Mouse (Mus musculus) CH12.LX (cell line): ENCODE results near the gene Megf11. TPM values are rescaled to one million over a fixed set of nuclear protein-coding genes. Genes with fewer than 3 reads are reported as not detected.

Source experiments
- DNase-seq: peaks from one replicate; pipeline ENCODE4 v3.0.0-alpha.2; 2013; ENCODE audit errors: extremely low read depth
- H3K27ac ChIP-seq: 2 replicates; pipeline ENCODE4 v1.5.1; 2012; ENCODE audit warnings: low read depth, mild to moderate bottlenecking, control low read depth, moderate library complexity; ENCODE audit not compliant: insufficient read depth
- H3K27me3 ChIP-seq: replicated peaks from 2 replicates; pipeline ENCODE3; 2012; ENCODE audit warnings: inconsistent platforms
- H3K36me3 ChIP-seq, 2 experiments: replicated peaks in 1 of 2; 2 replicates each; pipeline versions ENCODE3 to v1.6.1; 2012; ENCODE audit warnings: inconsistent platforms in 1 of 2, low read length in 1 of 2, mild to moderate bottlenecking in 1 of 2, mixed read lengths in 1 of 2, moderate library complexity in 1 of 2; ENCODE audit not compliant: control insufficient read depth in 1 of 2, insufficient read depth in 1 of 2
- H3K4me1 ChIP-seq, 2 experiments: 2 replicates each; pipeline ENCODE4 v1.6.1; 2012; ENCODE audit warnings: inconsistent platforms in 1 of 2, moderate library complexity in 1 of 2; ENCODE audit not compliant: insufficient read depth in 2 of 2, control insufficient read depth in 1 of 2
- H3K4me2 ChIP-seq: 2 replicates; pipeline ENCODE4 v1.6.1; 2012; ENCODE audit warnings: low read depth, mild to moderate bottlenecking, control low read depth; ENCODE audit not compliant: poor library complexity, insufficient read depth, severe bottlenecking
- H3K4me3 ChIP-seq, 3 experiments: fragments of 150-350 bp in 1 of 3; sonication (generic) in 1 of 3; replicated peaks in 1 of 3; 2 replicates each; pipeline versions ENCODE3 to v1.5.1; 2011 to 2012; ENCODE audit warnings: low read depth in 2 of 3, low read length in 2 of 3, mild to moderate bottlenecking in 2 of 3, moderate library complexity in 2 of 3, control low read depth in 1 of 3, improper control_type of control experiment in 1 of 3, inconsistent platforms in 1 of 3, mixed read lengths in 1 of 3; ENCODE audit not compliant: poor library complexity in 1 of 3
- H3K79me2 ChIP-seq: replicated peaks from 2 replicates; pipeline ENCODE4 v1.6.1; 2012; ENCODE audit warnings: mild to moderate bottlenecking, moderate library complexity; ENCODE audit not compliant: control insufficient read depth, poor library complexity, insufficient read depth, severe bottlenecking; ENCODE audit errors: extremely low read depth
- H3K9ac ChIP-seq: 2 replicates; pipeline ENCODE4 v1.6.1; 2012; ENCODE audit warnings: low read depth, mild to moderate bottlenecking, control low read depth, moderate library complexity; ENCODE audit not compliant: insufficient read depth
- H3K9me3 ChIP-seq: replicated peaks from 2 replicates; pipeline ENCODE3; 2012; ENCODE audit warnings: low read length, inconsistent platforms, mixed read lengths
- BHLHE40 ChIP-seq: IDR thresholded peaks from 2 replicates; pipeline ENCODE4 v1.6.1; 2011; ENCODE audit warnings: mild to moderate bottlenecking, low read depth, low read length, improper control_type of control experiment
- CHD2 ChIP-seq: IDR thresholded peaks from 2 replicates; pipeline ENCODE4 v1.6.1; 2011; ENCODE audit warnings: low read length, improper control_type of control experiment
- CTCF ChIP-seq, 2 experiments: IDR thresholded peaks in 1 of 2; conservative IDR thresholded peaks in 1 of 2; 2 replicates each; pipeline ENCODE4 v1.5.1; 2011 to 2012; ENCODE audit warnings: low read depth in 2 of 2, low read length in 2 of 2, improper control_type of control experiment in 1 of 2, inconsistent platforms in 1 of 2, mild to moderate bottlenecking in 1 of 2, moderate library complexity in 1 of 2
- E2F4 ChIP-seq: IDR thresholded peaks from 2 replicates; pipeline ENCODE4 v1.6.1; 2011; ENCODE audit warnings: low read depth, low read length, improper control_type of control experiment; ENCODE audit not compliant: insufficient replicate concordance
- EP300 ChIP-seq: IDR thresholded peaks from 2 replicates; pipeline ENCODE4 v1.6.1; 2011; ENCODE audit warnings: low read length, improper control_type of control experiment
- IRF4 ChIP-seq: IDR thresholded peaks from 2 replicates; pipeline ENCODE4 v1.6.1; 2014; ENCODE audit warnings: low read depth, mild to moderate bottlenecking, inconsistent platforms, low read length, improper control_type of control experiment
- JUND ChIP-seq: conservative IDR thresholded peaks from 2 replicates; pipeline ENCODE4 v1.6.1; 2011; ENCODE audit warnings: low read depth, low read length, improper control_type of control experiment
- MAFK ChIP-seq: IDR thresholded peaks from 2 replicates; pipeline ENCODE4 v1.6.1; 2011; ENCODE audit warnings: low read length, improper control_type of control experiment; ENCODE audit not compliant: insufficient replicate concordance
- MAX ChIP-seq: IDR thresholded peaks from 2 replicates; pipeline ENCODE4 v1.6.1; 2011; ENCODE audit warnings: low read length, improper control_type of control experiment
- MAZ ChIP-seq: IDR thresholded peaks from 2 replicates; pipeline ENCODE4 v1.6.1; 2012; ENCODE audit warnings: low read depth, mild to moderate bottlenecking, inconsistent platforms, low read length, improper control_type of control experiment, moderate library complexity
- MEF2A ChIP-seq: IDR thresholded peaks from 2 replicates; pipeline ENCODE4 v1.6.1; 2014; ENCODE audit warnings: low read depth, mild to moderate bottlenecking, inconsistent platforms, low read length, improper control_type of control experiment, borderline replicate concordance
- MYC ChIP-seq: IDR thresholded peaks from 2 replicates; pipeline ENCODE4 v1.6.1; 2011; ENCODE audit warnings: low read depth, mild to moderate bottlenecking, improper control_type of control experiment, low read length
- NELFE ChIP-seq: IDR thresholded peaks from 2 replicates; pipeline ENCODE4 v1.6.1; 2011; ENCODE audit warnings: low read depth, low read length, improper control_type of control experiment
- NRF1 ChIP-seq: IDR thresholded peaks from 2 replicates; pipeline ENCODE4 v1.6.1; 2014; ENCODE audit warnings: low read depth, mild to moderate bottlenecking, inconsistent platforms, low read length, improper control_type of control experiment, moderate library complexity
- POLR2A ChIP-seq: IDR thresholded peaks from 2 replicates; pipeline ENCODE4 v1.6.1; 2011; ENCODE audit warnings: low read depth, mild to moderate bottlenecking, improper control_type of control experiment, low read length
- POLR2AphosphoS2 ChIP-seq: IDR thresholded peaks from 2 replicates; pipeline ENCODE4 v1.6.1; 2011; ENCODE audit warnings: low read depth, low read length, improper control_type of control experiment
- SIN3A ChIP-seq: IDR thresholded peaks from 2 replicates; pipeline ENCODE4 v1.6.1; 2012; ENCODE audit warnings: low read length, improper control_type of control experiment, inconsistent platforms
- SMC3 ChIP-seq: IDR thresholded peaks from 2 replicates; pipeline ENCODE4 v1.6.1; 2011; ENCODE audit warnings: low read depth, low read length, improper control_type of control experiment
- UBTF ChIP-seq: IDR thresholded peaks from 2 replicates; pipeline ENCODE4 v1.6.1; 2012; ENCODE audit warnings: low read depth, mild to moderate bottlenecking, inconsistent platforms, low read length, improper control_type of control experiment, moderate library complexity
- USF2 ChIP-seq: conservative IDR thresholded peaks from 2 replicates; pipeline ENCODE4 v1.6.1; 2011; ENCODE audit warnings: low read depth, low read length, improper control_type of control experiment
- ZC3H11A ChIP-seq: IDR thresholded peaks from 2 replicates; pipeline ENCODE4 v1.6.1; 2012; ENCODE audit warnings: low read depth, mild to moderate bottlenecking, inconsistent platforms, low read length, improper control_type of control experiment
- ZKSCAN1 ChIP-seq: IDR thresholded peaks from 2 replicates; pipeline ENCODE4 v1.6.1; 2012; ENCODE audit warnings: low read depth, inconsistent platforms, low read length, improper control_type of control experiment, borderline replicate concordance
- ZNF384 ChIP-seq: IDR thresholded peaks from 2 replicates; pipeline ENCODE4 v1.6.1; 2012; ENCODE audit warnings: low read depth, low read length, improper control_type of control experiment, inconsistent platforms
- dilution Hi-C: fragments of 300-500 bp; cut with MboI; formaldehyde crosslinking; loops from 2 replicates; pipeline ENCODE4 v1.14.3; 2020; ENCODE audit warnings: low sequenced_read_pairs; ENCODE audit not compliant: extremely low pct_unique_long_range_greater_than_20kb, extremely low pct_ligation_motif_present
- in situ Hi-C: fragments of 300-500 bp; cut with MboI; formaldehyde crosslinking; loops from 3 replicates; pipeline ENCODE4 v1.14.3; 2019; ENCODE audit warnings: low sequenced_read_pairs, low pct_ligation_motif_present, low pct_unique_long_range_greater_than_20kb, mixed read lengths
- polyA plus RNA-seq: library from polyadenylated mRNA; unstranded; fragments of >175 nt; gene quantifications from 2 replicates; pipeline ENCODE4 v1.2.1, GENCODE M21; 2012; ENCODE audit warnings: low read depth; ENCODE audit not compliant: insufficient read length
- total RNA-seq, 2 experiments: library from RNA; depleted of rRNA; stranded (reverse); fragments of 300-350 nt in 1 of 2; fragments of >200 nt in 1 of 2; gene quantifications; 2 replicates each; pipeline ENCODE4 v1.2.3; 2012 to 2014

Megf11 gene
- total and polyA plus RNA-seq, 3 experiments = 0.04 to 0.59 TPM; not detected in 1

- in situ Hi-C loops = no loop called here
- H3K27me3 ChIP-seq = peaks cover 2% of the 10 kb centered on the region
- no peak for TF ChIP-seq EP300
Observed at GRCm38 (mm10) chr9:64482126-64482525, 96.7 kb downstream of the Megf11 start.

GRCm38 (mm10) chr9:64487377-64487776 lies 102.0 kb downstream of the Megf11 start:
- dilution Hi-C loops = no loop called here
- H3K4me1 ChIP-seq = peaks cover 0 to 5% of the 10 kb centered on the region in 2 experiments; a peak in 1 of 4 replicates
- TF ChIP-seq POLR2A = no peak
- TF ChIP-seq SIN3A = no peak
- no peak for TF ChIP-seq JUND
- H3K4me2 ChIP-seq = no peak overlapping the region
- H3K9ac ChIP-seq = no peak overlapping the region
- in situ Hi-C loops = no loop called here
- no peak overlapping the region for H3K4me3 ChIP-seq
- no peak overlapping the region for H3K27ac ChIP-seq
- no peak for DNase-seq
- H3K36me3 ChIP-seq = no peaks in the 10 kb centered on the region
- no peaks in the 10 kb centered on the region for H3K27me3 ChIP-seq
- H3K79me2 ChIP-seq = no peaks in the 10 kb centered on the region
- no peaks in the 10 kb centered on the region for H3K9me3 ChIP-seq

More at GRCm38 (mm10) chr9:64482126-64482525, 96.7 kb downstream of the Megf11 start:
- H3K9ac ChIP-seq = no peak overlapping the region
- H3K27ac ChIP-seq = no peak overlapping the region
- H3K79me2 ChIP-seq = no peaks in the 10 kb centered on the region
- H3K4me2 ChIP-seq = no peak overlapping the region
- H3K9me3 ChIP-seq = no peaks in the 10 kb centered on the region
- dilution Hi-C loops = no loop called here
- no peak overlapping the region for H3K4me3 ChIP-seq
- no peaks in the 10 kb centered on the region for H3K36me3 ChIP-seq
- H3K4me1 ChIP-seq = 0 out of 4 replicates have a peak, but pooled peaks cover 0 to 2% of the 10 kb centered on the region in 2 experiments
- DNase-seq = no peak

- peaks cover 0 to 3% of the 10 kb centered on the region in 2 experiments; a peak in 1 of 4 replicates for H3K4me1 ChIP-seq
- TF ChIP-seq NRF1 (no peak), CHD2 (no peak), POLR2AphosphoS2 (no peak), MAZ (no peak), UBTF (no peak), ZKSCAN1 (no peak), MAFK (no peak), ZNF384 (no peak), NELFE (no peak), BHLHE40 (no peak), USF2 (no peak), IRF4 (no peak), CTCF (conservative IDR thresholded peaks at IDR 0.05 in 1 of 2, IDR thresholded peaks at IDR 0.05 in 1 of 2; ENCODE audit: low read depth in 2 of 2, low read length in 2 of 2) (no peak), MAX (no peak), ZC3H11A (no peak), MEF2A (no peak), SMC3 (no peak), E2F4 (no peak), MYC (no peak)
- TF ChIP-seq, all 38 proteins: peak for 0
- Histone ChIP-seq H3K79me2 (no peaks in the 10 kb centered on the region), H3K27ac (no peak overlapping the region), H3K4me3 (no peak overlapping the region), H3K9ac (no peak overlapping the region), H3K9me3 (no peaks in the 10 kb centered on the region), H3K4me2 (no peak overlapping the region), H3K36me3 (no peaks in the 10 kb centered on the region), H3K27me3 (no peaks in the 10 kb centered on the region)
- DNase-seq = no peak
- dilution Hi-C loops (no loop called here), in situ Hi-C loops (no loop called here)
Observed at GRCm38 (mm10) chr9:64494647-64495046, 109.2 kb downstream of the Megf11 start.
